Mouse (Mus musculus): ENCODE data around the gene Clca3a2. TPM values are rescaled to one million over a fixed set of nuclear protein-coding genes. Genes with fewer than 3 reads are reported as not detected.

Gene Clca3a2
- 0.65 TPM for polyA plus RNA-seq (2014; fragmentation: Illumina TruSeq; extraction: RNeasy Lipid Tissue Mini Kit (QIAGEN cat#74804); ENCODE audit: low read depth, low replicate concordance)

DNA sequence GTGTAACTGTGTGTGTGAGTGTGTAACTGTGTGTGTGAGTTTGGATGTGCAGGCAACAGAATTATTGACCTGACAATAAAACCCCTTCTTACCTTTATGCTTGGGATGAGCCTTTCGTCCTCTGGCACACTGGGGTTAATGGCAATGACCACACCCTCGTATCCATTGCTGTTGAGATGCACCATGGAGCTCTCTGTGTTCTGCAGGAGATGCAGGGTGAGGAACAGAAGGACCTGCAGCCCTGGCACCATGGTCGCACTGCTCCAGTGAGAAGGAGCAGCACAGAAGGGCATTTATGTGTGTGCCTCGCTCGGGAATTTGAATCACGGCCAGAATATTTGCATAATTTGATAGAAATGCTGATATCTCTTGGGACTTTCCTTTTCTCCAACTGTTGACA lies at the start of gene Clca3a2:
Gene Clca3a2 (minus strand): TSS at position 276 of the 400 bp plus-strand sequence.

DNA sequence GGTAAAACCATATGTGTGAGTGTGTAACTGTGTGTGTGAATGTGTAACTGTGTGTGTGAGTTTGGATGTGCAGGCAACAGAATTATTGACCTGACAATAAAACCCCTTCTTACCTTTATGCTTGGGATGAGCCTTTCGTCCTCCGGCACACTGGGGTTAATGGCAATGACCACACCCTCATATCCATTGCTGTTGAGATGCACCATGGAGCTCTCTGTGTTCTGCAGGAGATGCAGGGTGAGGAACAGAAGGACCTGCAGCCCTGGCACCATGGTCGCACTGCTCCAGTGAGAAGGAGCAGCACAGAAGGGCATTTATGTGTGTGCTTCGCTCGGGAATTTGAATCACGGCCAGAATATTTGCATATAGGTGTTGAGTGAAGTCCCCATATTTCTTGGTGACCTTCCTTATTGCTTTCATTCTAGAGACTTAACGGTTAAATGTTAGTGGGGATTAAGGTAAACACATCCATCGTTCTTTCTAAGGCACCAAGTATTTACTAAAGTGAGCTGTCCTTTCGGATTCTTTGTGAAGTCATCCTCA lies 29.8 kb upstream of the Clca3a2 start, which contains the start of gene Clca3b:
Gene Clca3b (minus strand): TSS at position 344 of the 543 bp plus-strand sequence.

DNA sequence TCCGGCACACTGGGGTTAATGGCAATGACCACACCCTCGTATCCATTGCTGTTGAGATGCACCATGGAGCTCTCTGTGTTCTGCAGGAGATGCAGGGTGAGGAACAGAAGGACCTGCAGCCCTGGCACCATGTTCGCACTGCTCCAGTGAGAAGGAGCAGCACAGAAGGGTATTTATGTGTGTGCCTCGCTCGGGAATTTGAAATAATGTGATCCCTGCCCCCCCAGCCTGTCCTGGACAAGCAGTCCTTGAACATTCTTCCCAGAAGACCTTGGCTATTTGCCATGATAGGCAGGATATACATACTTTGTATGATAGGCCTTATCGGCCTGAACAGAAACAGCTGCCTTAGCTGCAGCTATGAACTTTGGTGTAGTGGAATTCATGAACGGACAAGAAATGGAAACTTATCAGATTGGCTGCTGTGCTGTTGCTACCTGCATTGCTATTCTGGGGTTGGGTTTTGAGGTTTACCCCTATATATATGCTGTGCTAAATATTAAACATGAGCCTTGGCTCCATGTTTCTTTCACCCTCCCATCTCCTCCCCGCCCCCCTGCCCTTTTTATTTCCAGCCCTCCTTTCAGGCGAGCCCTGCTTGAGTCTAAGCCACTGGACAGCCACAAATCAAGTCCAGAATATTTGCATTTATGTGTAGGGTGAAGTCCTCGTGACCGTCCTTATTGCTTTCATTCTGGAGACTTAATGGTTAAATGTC lies 58.5 kb downstream of the Clca3a2 start, which contains the start of gene Clca3a1:
Gene Clca3a1 (minus strand): TSS at position 386 of the 718 bp plus-strand sequence.

Other genes with a start within 250 kb of the Clca3a2 start
- 6.4 TPM for gene Hs2st1, start 249.3 kb downstream of the Clca3a2 start, polyA plus RNA-seq (2014; fragmentation: Illumina TruSeq; extraction: RNeasy Lipid Tissue Mini Kit (QIAGEN cat#74804); ENCODE audit: low read depth, low replicate concordance)
- 177 TPM for gene Selenof, start 249.2 kb downstream of the Clca3a2 start, polyA plus RNA-seq (2014; fragmentation: Illumina TruSeq; extraction: RNeasy Lipid Tissue Mini Kit (QIAGEN cat#74804); ENCODE audit: low read depth, low replicate concordance)
- 273 TPM for gene Sh3glb1, start 99.2 kb downstream of the Clca3a2 start, polyA plus RNA-seq (2014; fragmentation: Illumina TruSeq; extraction: RNeasy Lipid Tissue Mini Kit (QIAGEN cat#74804); ENCODE audit: low read depth, low replicate concordance)
- 1.3 TPM for gene Clca3a1, start 58.5 kb downstream of the Clca3a2 start, polyA plus RNA-seq (2014; fragmentation: Illumina TruSeq; extraction: RNeasy Lipid Tissue Mini Kit (QIAGEN cat#74804); ENCODE audit: low read depth, low replicate concordance)
- gene Clca3b, start 29.9 kb upstream of the Clca3a2 start, polyA plus RNA-seq (2014; fragmentation: Illumina TruSeq; extraction: RNeasy Lipid Tissue Mini Kit (QIAGEN cat#74804); ENCODE audit: low read depth, low replicate concordance) = not detected
- gene Clca4b, start 113.0 kb upstream of the Clca3a2 start, polyA plus RNA-seq (2014; fragmentation: Illumina TruSeq; extraction: RNeasy Lipid Tissue Mini Kit (QIAGEN cat#74804); ENCODE audit: low read depth, low replicate concordance) = not detected
- gene Clca4a, start 155.6 kb upstream of the Clca3a2 start, polyA plus RNA-seq (2014; fragmentation: Illumina TruSeq; extraction: RNeasy Lipid Tissue Mini Kit (QIAGEN cat#74804); ENCODE audit: low read depth, low replicate concordance) = not detected
- not detected for gene Clca1, start 213.3 kb upstream of the Clca3a2 start, polyA plus RNA-seq (2014; fragmentation: Illumina TruSeq; extraction: RNeasy Lipid Tissue Mini Kit (QIAGEN cat#74804); ENCODE audit: low read depth, low replicate concordance)